Comparison of ENCODE assay signal across 8 mouse cellular contexts in the genomic region with DNA sequence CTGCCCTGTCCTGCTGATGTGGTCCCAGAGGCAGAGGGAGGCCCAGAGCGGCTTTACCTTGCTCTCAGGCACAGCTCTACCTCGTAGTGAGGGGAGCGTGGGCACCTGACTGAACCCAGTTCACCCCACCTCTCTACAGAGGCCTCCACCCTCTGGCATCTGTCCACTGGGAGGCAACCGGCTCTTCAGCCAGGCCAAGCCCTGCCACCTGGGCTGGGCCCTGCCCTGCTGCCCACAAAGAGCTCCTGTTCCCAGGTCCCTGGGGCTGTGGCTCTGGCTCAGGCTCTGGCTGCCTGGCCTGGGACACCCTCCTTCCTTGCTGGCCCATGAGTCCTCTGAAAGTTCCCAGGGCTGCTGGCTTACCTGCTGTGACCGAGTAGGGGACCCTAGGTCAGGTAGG. TPM values are rescaled to one million over a fixed set of nuclear protein-coding genes. Genes with fewer than 3 reads are reported as not detected.
DNase-seq lines count a peak whose midpoint lies in the region; ATAC-seq and TF ChIP-seq lines count a peak whose summit lies in the region.

No protein-coding gene starts in this region.

- no peak for TF ChIP-seq CTCF in olfactory bulb, adult 2 months (IDR thresholded peaks at IDR 0.05; ENCODE audit: insufficient read depth, low read depth, low read length)

- peaks cover 6% of the 10 kb centered on the region; the same call in 1 of the 2 replicates for H3K4me1 ChIP-seq in neural tube, embryonic 11.5 days (ENCODE audit: control insufficient read depth, insufficient read depth, low read length)
- H3K4me1 ChIP-seq in heart, embryonic 12.5 days (replicated peaks): peaks cover 45% of the 10 kb centered on the region
- peaks cover 9% of the 10 kb centered on the region for H3K4me1 ChIP-seq in limb, embryonic 14.5 days (ENCODE audit: control insufficient read depth, insufficient read depth, low read length)
- peaks cover 26% of the 10 kb centered on the region for H3K4me1 ChIP-seq in olfactory bulb, adult 2 months (ENCODE audit: control insufficient read depth, insufficient read depth, low read length)

- no peak overlapping the region for H3K4me3 ChIP-seq in neural tube, embryonic 11.5 days (ENCODE audit: low read depth, low read length)
- no peak overlapping the region for H3K4me3 ChIP-seq in heart, embryonic 12.5 days
- no peak overlapping the region for H3K4me3 ChIP-seq in limb, embryonic 14.5 days (replicated peaks; ENCODE audit: low read length)
- H3K4me3 ChIP-seq in olfactory bulb, adult 2 months (ENCODE audit: insufficient read depth, low read depth, low read length): no peak overlapping the region

- no peak for TF ChIP-seq POLR2A in limb, embryonic 14.5 days (IDR thresholded peaks at IDR 0.05; ENCODE audit: borderline replicate concordance, extremely low read depth, insufficient read depth, insufficient read length)
- no peak for TF ChIP-seq POLR2A in olfactory bulb, adult 2 months (IDR thresholded peaks at IDR 0.05; ENCODE audit: insufficient read depth, low read depth, low read length)

- no peak for ATAC-seq in neural tube, embryonic 11.5 days (ENCODE audit: insufficient read depth, low FRiP score, low TSS enrichment)
- ATAC-seq in heart, embryonic 12.5 days (ENCODE audit: insufficient number of reproducible peaks, low FRiP score): no peak
- no peak for ATAC-seq in limb, embryonic 14.5 days (ENCODE audit: low FRiP score, low read depth)

- no peak for DNase-seq in neural tube, embryonic 11.5 days (ENCODE audit: low spot score)
- no peak for DNase-seq in neural tube, embryonic 10.5 days (ENCODE audit: extremely low spot score, low spot score)
- peak; percentile 8 for DNase-seq in limb, embryonic 14.5 days (ENCODE audit: low spot score)
- no peak for DNase-seq in c-Kit-positive CD71-positive TER-119-positive erythroid progenitor cells, embryonic 14.5 days (ENCODE audit: low spot score)
- DNase-seq in embryo, embryonic 9.5 days (ENCODE audit: extremely low spot score): no peak
- no peak for DNase-seq in adrenal gland, adult 2 months

- peak overlapping the region; percentile 53; the same call in 1 of the 2 replicates for H3K27ac ChIP-seq in neural tube, embryonic 11.5 days (ENCODE audit: low read depth, low read length)
- peak overlapping the region; percentile 96 for H3K27ac ChIP-seq in heart, embryonic 12.5 days (ENCODE audit: poor library complexity, severe bottlenecking)
- H3K27ac ChIP-seq in limb, embryonic 14.5 days (replicated peaks; ENCODE audit: low read depth, low read length): peak overlapping the region; percentile 65
- peak overlapping the region; percentile 53; the same call in 1 of the 2 replicates for H3K27ac ChIP-seq in olfactory bulb, adult 2 months (ENCODE audit: insufficient read depth, low read depth, low read length)

- H3K36me3 ChIP-seq in neural tube, embryonic 11.5 days (ENCODE audit: control insufficient read depth, insufficient read depth, low read length): no peaks in the 10 kb centered on the region; the same call in 1 of the 2 replicates
- H3K36me3 ChIP-seq in heart, embryonic 12.5 days: peaks cover 61% of the 10 kb centered on the region
- H3K36me3 ChIP-seq in limb, embryonic 14.5 days (ENCODE audit: control insufficient read depth, insufficient read depth, low read length): peaks cover 77% of the 10 kb centered on the region

- no peaks in the 10 kb centered on the region for H3K27me3 ChIP-seq in neural tube, embryonic 11.5 days (ENCODE audit: control insufficient read depth, insufficient read depth, low read length)
- H3K27me3 ChIP-seq in heart, embryonic 12.5 days (replicated peaks): no peaks in the 10 kb centered on the region
- H3K27me3 ChIP-seq in limb, embryonic 14.5 days (ENCODE audit: control insufficient read depth, insufficient read depth, low read length): no peaks in the 10 kb centered on the region

- 77% methylated on average over 5 of the region's 5 CpGs for WGBS in neural tube, embryonic 11.5 days
- WGBS in heart, embryonic 12.5 days: 68% methylated on average over 5 of the region's 5 CpGs
- 64% methylated on average over 5 of the region's 5 CpGs for WGBS in limb, embryonic 14.5 days
- 81% methylated on average over 5 of the region's 5 CpGs for WGBS in olfactory bulb, adult 2 months

- H3K4me2 ChIP-seq in neural tube, embryonic 11.5 days (ENCODE audit: low read depth): no peak overlapping the region
- H3K4me2 ChIP-seq in heart, embryonic 12.5 days: no peak overlapping the region
- H3K4me2 ChIP-seq in limb, embryonic 14.5 days (replicated peaks; ENCODE audit: low read depth, low read length, severe bottlenecking): no peak overlapping the region

- peak overlapping the region; percentile 32; the same call in 1 of the 2 replicates for H3K9ac ChIP-seq in neural tube, embryonic 11.5 days (ENCODE audit: low read length)
- H3K9ac ChIP-seq in heart, embryonic 12.5 days: peak overlapping the region; percentile 67
- H3K9ac ChIP-seq in limb, embryonic 14.5 days (ENCODE audit: low read depth, low read length, severe bottlenecking): peak overlapping the region; percentile 43

- H3K9me3 ChIP-seq in neural tube, embryonic 11.5 days (ENCODE audit: control insufficient read depth, low read length): no peaks in the 10 kb centered on the region
- no peaks in the 10 kb centered on the region for H3K9me3 ChIP-seq in heart, embryonic 12.5 days (replicated peaks)
- no peaks in the 10 kb centered on the region for H3K9me3 ChIP-seq in limb, embryonic 14.5 days (ENCODE audit: control insufficient read depth, low read length)

RNA-seq across cellular contexts. Expression of gene Fam129b, which starts 38.4 kb away (rescaled TPM):
- 17.0 and 17.2 TPM in 2 replicates for polyA plus RNA-seq in neural tube, embryonic 11.5 days (2014; fragmentation: Nextera tagmentation; extraction: Ambion mirVana)
- 62.0 and 64.4 TPM in 2 replicates for polyA plus RNA-seq in heart, embryonic 12.5 days (2016; fragmentation: Nextera tagmentation; extraction: Ambion mirVana)
- 73.5 and 81.0 TPM in 2 replicates for polyA plus RNA-seq in limb, embryonic 14.5 days (2012; rRNA removed)
- polyA plus RNA-seq in limb, embryonic 14.5 days (2014; fragmentation: Nextera tagmentation; extraction: Ambion mirVana): 45.9 and 46.2 TPM in 2 replicates
- not detected in 2 replicates for polyA plus RNA-seq in olfactory bulb, adult 2 months (2012; ENCODE audit: insufficient read depth, insufficient read length, low replicate concordance, missing spikeins)
- 10 to 100 TPM; 14.8 to 27.4 TPM for total RNA-seq in adrenal gland, adult 2 months (2021)
- polyA plus RNA-seq in adrenal gland, adult 2 months (2012; rRNA removed): 20.1 and 21.6 TPM in 2 replicates

RNA-seq across cellular contexts. Expression of gene Rpl12, which starts 47.0 kb away (rescaled TPM):
- 147 and 152 TPM in 2 replicates for polyA plus RNA-seq in neural tube, embryonic 11.5 days (2014; fragmentation: Nextera tagmentation; extraction: Ambion mirVana)
- 99.8 and 114 TPM in 2 replicates for polyA plus RNA-seq in heart, embryonic 12.5 days (2016; fragmentation: Nextera tagmentation; extraction: Ambion mirVana)
- polyA plus RNA-seq in limb, embryonic 14.5 days (2012; rRNA removed): 1,366 and 1,484 TPM in 2 replicates
- polyA plus RNA-seq in limb, embryonic 14.5 days (2014; fragmentation: Nextera tagmentation; extraction: Ambion mirVana): 237 and 247 TPM in 2 replicates
- polyA plus RNA-seq in olfactory bulb, adult 2 months (2012; ENCODE audit: insufficient read depth, insufficient read length, low replicate concordance, missing spikeins): not detected in 2 replicates
- total RNA-seq in adrenal gland, adult 2 months (2021): 100 to 1,000 TPM; 136 to 149 TPM
- 146 and 165 TPM in 2 replicates for polyA plus RNA-seq in adrenal gland, adult 2 months (2012; rRNA removed)

RNA-seq across cellular contexts. Expression of gene Lrsam1, which starts 47.1 kb away (rescaled TPM):
- 10.2 and 12.6 TPM in 2 replicates for polyA plus RNA-seq in neural tube, embryonic 11.5 days (2014; fragmentation: Nextera tagmentation; extraction: Ambion mirVana)
- polyA plus RNA-seq in heart, embryonic 12.5 days (2016; fragmentation: Nextera tagmentation; extraction: Ambion mirVana): 11.1 and 11.8 TPM in 2 replicates
- polyA plus RNA-seq in limb, embryonic 14.5 days (2012; rRNA removed): 18.0 and 20.3 TPM in 2 replicates
- polyA plus RNA-seq in limb, embryonic 14.5 days (2014; fragmentation: Nextera tagmentation; extraction: Ambion mirVana): 9.4 and 11.5 TPM in 2 replicates
- not detected in 2 replicates for polyA plus RNA-seq in olfactory bulb, adult 2 months (2012; ENCODE audit: insufficient read depth, insufficient read length, low replicate concordance, missing spikeins)
- total RNA-seq in adrenal gland, adult 2 months (2021): 10 to 100 TPM; 18.0 to 25.6 TPM
- 24.8 and 26.0 TPM in 2 replicates for polyA plus RNA-seq in adrenal gland, adult 2 months (2012; rRNA removed)

Comparison
In these comparisons a context has a peak if more than half of its experiments do, and no peak if none do; other contexts are left out.
1. RNA of gene Rpl12, which starts 47.0 kb away (polyA plus RNA-seq): 237 to 1,484 TPM in limb, embryonic 14.5 days, 146 to 165 TPM in adrenal gland, adult 2 months, 147 to 152 TPM in neural tube, embryonic 11.5 days and 99.8 to 114 TPM in heart, embryonic 12.5 days; not detected in olfactory bulb, adult 2 months; every median in the first group is over 100 times any median in the second.
2. Peak in every context shown above with its lines, with median percentiles within 50 percentile points of each other: H3K27ac ChIP-seq and H3K9ac ChIP-seq.